ENCODE assay signal across 7 mouse cellular contexts in the genomic region with DNA sequence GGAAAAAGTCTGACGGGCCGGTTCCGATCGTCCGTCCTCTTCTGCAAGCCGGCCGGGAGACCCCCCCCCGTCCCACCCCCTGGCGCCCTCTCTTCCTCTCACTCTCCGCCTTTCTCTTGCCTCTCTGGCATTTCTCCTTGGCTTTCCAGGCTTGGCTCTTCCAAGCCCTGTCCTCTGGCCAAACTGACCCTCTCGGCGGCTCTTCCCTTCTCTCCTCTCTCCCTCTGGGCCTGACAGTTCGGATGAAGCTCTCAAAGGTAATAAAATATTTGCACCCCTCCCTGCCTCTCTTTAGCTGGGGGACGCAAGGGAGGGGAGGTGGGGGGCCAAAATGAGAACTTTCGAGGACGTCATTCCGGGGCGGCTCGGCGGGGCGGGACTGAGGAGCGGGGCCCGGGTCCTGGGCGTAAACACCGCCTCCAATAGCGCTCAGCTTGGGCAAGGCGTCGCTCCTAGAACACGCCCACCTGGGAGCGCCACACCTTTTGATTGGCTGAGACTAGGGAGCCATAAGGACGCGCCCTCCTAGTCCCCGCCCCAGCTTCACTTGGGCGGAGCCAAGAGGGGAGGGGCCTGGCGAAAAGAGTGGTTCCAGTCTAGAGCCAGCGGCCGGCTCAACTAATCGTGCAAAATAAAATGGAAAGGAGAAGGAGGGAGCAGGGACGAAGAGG. TPM values are rescaled to one million over a fixed set of nuclear protein-coding genes. Genes with fewer than 3 reads are reported as not detected.
DNase-seq lines count a peak whose midpoint lies in the region; ATAC-seq and TF ChIP-seq lines count a peak whose summit lies in the region.

A gene (minus strand): TSS at position 52 of the 671 bp plus-strand sequence.

- peak within 1 kb of the TSS; percentile 45 for H3K4me3 ChIP-seq in intestine, postnatal 0 days (ENCODE audit: low read depth, low read length)
- 0 out of 2 replicates have a peak within 1 kb of the TSS, but pooled peaks have one; percentile 8 for H3K4me3 ChIP-seq in olfactory bulb, adult 2 months (ENCODE audit: insufficient read depth, low read depth, low read length)

- H3K9ac ChIP-seq in intestine, postnatal 0 days (ENCODE audit: low read depth, low read length), result no peak within 1 kb of the TSS

- H3K4me2 ChIP-seq in intestine, postnatal 0 days (replicated peaks; ENCODE audit: low read depth), result peak within 1 kb of the TSS; percentile 70

- TF ChIP-seq CTCF in intestine, postnatal 0 days (IDR thresholded peaks at IDR 0.05; ENCODE audit: low read depth), result no peak
- TF ChIP-seq CTCF in olfactory bulb, adult 2 months (IDR thresholded peaks at IDR 0.05; ENCODE audit: insufficient read depth, low read depth, low read length), result no peak

- H3K36me3 ChIP-seq in intestine, postnatal 0 days (ENCODE audit: control insufficient read depth, insufficient read depth), result no peaks in the 10 kb centered on the region

- TF ChIP-seq POLR2A in olfactory bulb, adult 2 months (IDR thresholded peaks at IDR 0.05; ENCODE audit: insufficient read depth, low read depth, low read length), result no peak

- no peak within 1 kb of the TSS for H3K27ac ChIP-seq in intestine, postnatal 0 days (ENCODE audit: low read depth, low read length)
- no peak within 1 kb of the TSS for H3K27ac ChIP-seq in olfactory bulb, adult 2 months (ENCODE audit: insufficient read depth, low read depth, low read length)

- peak; percentile 87 for DNase-seq in adrenal gland, adult 2 months
- peak; percentile 48 for DNase-seq in c-Kit-positive CD71-positive TER-119-positive erythroid progenitor cells, embryonic 14.5 days (ENCODE audit: low spot score)
- DNase-seq in gastrocnemius, postnatal 25 days, result peak; percentile 54
- DNase-seq in lung, adult 18-20 months, result peak; percentile 66 to 68
- DNase-seq in frontal cortex, postnatal 10 days (ENCODE audit: low spot score in 2 of 2), result no peak

- no peaks in the 10 kb centered on the region for H3K9me3 ChIP-seq in intestine, postnatal 0 days (ENCODE audit: control insufficient read depth)

- H3K27me3 ChIP-seq in intestine, postnatal 0 days (replicated peaks; ENCODE audit: control insufficient read depth, insufficient read depth, low read length), result peaks cover 98% of the 10 kb centered on the region

- ATAC-seq in intestine, postnatal 0 days, result peak; percentile 94

- H3K4me1 ChIP-seq in intestine, postnatal 0 days (replicated peaks; ENCODE audit: control insufficient read depth, insufficient read depth, low read length), result peaks cover 12% of the 10 kb centered on the region; the same call in 1 of the 2 replicates
- H3K4me1 ChIP-seq in olfactory bulb, adult 2 months (ENCODE audit: control insufficient read depth, insufficient read depth, low read length), result peaks cover 15% of the 10 kb centered on the region

- WGBS in intestine, postnatal 0 days, result under 1% methylated on average over 39 of the region's 39 CpGs
- 2% methylated on average over 39 of the region's 39 CpGs for WGBS in olfactory bulb, adult 2 months

RNA-seq across cellular contexts. Expression of the gene that starts here (rescaled TPM):
- not detected for total RNA-seq in adrenal gland, adult 2 months (2021)
- not detected in 2 replicates for polyA plus RNA-seq in adrenal gland, adult 2 months (2012; rRNA removed)
- total RNA-seq in gastrocnemius, postnatal 25 days (2021), result not detected
- not detected in 2 replicates for polyA plus RNA-seq in intestine, postnatal 0 days (2015; fragmentation: Nextera tagmentation; extraction: Ambion mirVana)
- not detected in 2 replicates for polyA plus RNA-seq in olfactory bulb, adult 2 months (2012; ENCODE audit: insufficient read depth, insufficient read length, low replicate concordance, missing spikeins)

Comparison
In these comparisons a context has a peak if more than half of its experiments do, and no peak if none do; other contexts are left out.
1. Peak in DNase-seq in adrenal gland, adult 2 months; RNA of the gene not detected or under 1 TPM.
2. Peak in DNase-seq in gastrocnemius, postnatal 25 days; RNA of the gene not detected or under 1 TPM.
3. Peak in ATAC-seq, H3K4me3 ChIP-seq and H3K4me2 ChIP-seq in intestine, postnatal 0 days; RNA of the gene not detected or under 1 TPM.
4. DNase-seq: peak in c-Kit-positive CD71-positive TER-119-positive erythroid progenitor cells, embryonic 14.5 days (single experiment) and lung, adult 18-20 months (2 of 2); none in frontal cortex, postnatal 10 days (0 of 2).